ENCODE assay signal across 20 mouse cellular contexts in genomic region chr10:20459160-20459559, GRCm38 (mm10).
DNase-seq lines count a peak whose midpoint lies in the region; ATAC-seq and TF ChIP-seq lines count a peak whose summit lies in the region.
"Had no signal": no experiment of that assay in that cellular context is flagged by ENCODE, and none has a peak within 500 bp of the region (broad histone marks: within the 10 kb centered on the region; RNA-seq: fewer than 3 reads in every experiment).

No protein-coding gene starts in this region.

- peak; percentile 67 for ATAC-seq in heart, embryonic 11.5 days (replicated peaks; ENCODE audit: insufficient number of reproducible peaks, low FRiP score, low TSS enrichment)
- ATAC-seq in heart, embryonic 15.5 days (replicated peaks; ENCODE audit: insufficient number of reproducible peaks, insufficient read depth, low FRiP score, low read depth) = peak; percentile 87; the same call in 1 of the 2 replicates
- peak; percentile 89 for ATAC-seq in heart, postnatal 0 days (ENCODE audit: insufficient read depth, low read depth)
- ATAC-seq: activated CD4-positive, CD25-positive, alpha-beta regulatory T cell, adult 4 months; forebrain, embryonic 13.5 days; forebrain, postnatal 0 days; Patski had no signal

- H3K4me1 ChIP-seq in heart, embryonic 11.5 days (ENCODE audit: control insufficient read depth, insufficient read depth, low read length) = peaks cover 10% of the 10 kb centered on the region; the same call in 1 of the 2 replicates
- peaks cover 40% of the 10 kb centered on the region for H3K4me1 ChIP-seq in heart, embryonic 15.5 days (replicated peaks)
- H3K4me1 ChIP-seq in heart, postnatal 0 days (ENCODE audit: control insufficient read depth, insufficient read depth) = peaks cover 28% of the 10 kb centered on the region
- H3K4me1 ChIP-seq: forebrain, embryonic 13.5 days; hindbrain, embryonic 15.5 days had no signal

- H3K36me3 ChIP-seq in heart, embryonic 11.5 days (ENCODE audit: control insufficient read depth, insufficient read depth, low read length) = no peaks in the 10 kb centered on the region
- no peaks in the 10 kb centered on the region for H3K36me3 ChIP-seq in heart, embryonic 15.5 days
- H3K36me3 ChIP-seq in heart, postnatal 0 days (replicated peaks; ENCODE audit: control insufficient read depth, insufficient read depth, low read length) = no peaks in the 10 kb centered on the region
- H3K36me3 ChIP-seq: embryonic facial prominence, embryonic 13.5 days; hindbrain, embryonic 15.5 days had no signal

- no peak for DNase-seq in heart, adult 9 months (ENCODE audit: low spot score in 2 of 2)
- no peak for DNase-seq in heart, postnatal 25 days (ENCODE audit: low spot score)
- peak; percentile 45 for DNase-seq in heart, postnatal 0 days (ENCODE audit: low spot score)
- peak; percentile 63 for DNase-seq in heart, postnatal 4 days
- DNase-seq: adrenal gland, postnatal 14 days; cerebellum, adult 11-12 months; cerebellum, adult 9-10 months; cerebellum, postnatal 25 days; forebrain, postnatal 0 days; gastrocnemius, postnatal 14 days; kidney, adult 11 months; kidney, adult 9 months had no signal

- H3K4me3 ChIP-seq in heart, embryonic 11.5 days (ENCODE audit: low read depth, low read length) = no peak overlapping the region
- H3K4me3 ChIP-seq in heart, embryonic 15.5 days = no peak overlapping the region
- H3K4me3 ChIP-seq in heart, postnatal 0 days (ENCODE audit: low read depth, low read length) = no peak overlapping the region
- H3K4me3 ChIP-seq: embryonic facial prominence, embryonic 13.5 days; forebrain, embryonic 13.5 days; hindbrain, embryonic 15.5 days had no signal

- no peak overlapping the region for H3K27ac ChIP-seq in heart, embryonic 11.5 days (ENCODE audit: low read depth, low read length)
- H3K27ac ChIP-seq in heart, embryonic 15.5 days = peak overlapping the region; percentile 48; the same call in 1 of the 2 replicates
- H3K27ac ChIP-seq in heart, postnatal 0 days (ENCODE audit: low read depth) = no peak overlapping the region
- H3K27ac ChIP-seq: forebrain, embryonic 13.5 days; hindbrain, embryonic 15.5 days had no signal

- H3K4me2 ChIP-seq in heart, embryonic 11.5 days = no peak overlapping the region
- H3K4me2 ChIP-seq in heart, embryonic 15.5 days = no peak overlapping the region
- no peak overlapping the region for H3K4me2 ChIP-seq in heart, postnatal 0 days (ENCODE audit: low read depth, low read length)
- H3K4me2 ChIP-seq: embryonic facial prominence, embryonic 13.5 days; forebrain, embryonic 13.5 days; hindbrain, embryonic 15.5 days had no signal

- TF ChIP-seq EP300 in heart, postnatal 0 days (IDR thresholded peaks at IDR 0.05; ENCODE audit: low read depth) = peak; percentile 81

- intact Hi-C loops in heart, postnatal 25 days (cut with DNase I) = no loop called here

- no peaks in the 10 kb centered on the region for H3K9me3 ChIP-seq in heart, embryonic 11.5 days (replicated peaks; ENCODE audit: control insufficient read depth, low read length)
- H3K9me3 ChIP-seq in heart, embryonic 15.5 days (replicated peaks) = no peaks in the 10 kb centered on the region
- H3K9me3 ChIP-seq in heart, postnatal 0 days (replicated peaks; ENCODE audit: control insufficient read depth, low read length) = no peaks in the 10 kb centered on the region
- H3K9me3 ChIP-seq: embryonic facial prominence, embryonic 13.5 days; forebrain, embryonic 13.5 days; hindbrain, embryonic 15.5 days had no signal

- no peaks in the 10 kb centered on the region for H3K27me3 ChIP-seq in heart, embryonic 11.5 days (ENCODE audit: control insufficient read depth, insufficient read depth, low read length)
- H3K27me3 ChIP-seq in heart, embryonic 15.5 days = no peaks in the 10 kb centered on the region
- no peaks in the 10 kb centered on the region for H3K27me3 ChIP-seq in heart, postnatal 0 days (ENCODE audit: control insufficient read depth, insufficient read depth, low read length)
- H3K27me3 ChIP-seq: CH12.LX; embryonic facial prominence, embryonic 13.5 days; forebrain, embryonic 13.5 days; hindbrain, embryonic 15.5 days had no signal

- 25% methylated on average over 3 of the region's 3 CpGs for whole genome bisulfite sequencing in heart, embryonic 11.5 days (ENCODE audit: insufficient replicate concordance)
- WGBS in heart, embryonic 15.5 days = 21% methylated on average over 3 of the region's 3 CpGs
- WGBS in heart, postnatal 0 days = 32% methylated on average over 3 of the region's 3 CpGs

- no peak overlapping the region for H3K9ac ChIP-seq in heart, embryonic 11.5 days (ENCODE audit: low read depth, low read length)
- H3K9ac ChIP-seq in heart, embryonic 15.5 days = no peak overlapping the region
- no peak overlapping the region for H3K9ac ChIP-seq in heart, postnatal 0 days (replicated peaks; ENCODE audit: low read depth, low read length)
- H3K9ac ChIP-seq: embryonic facial prominence, embryonic 13.5 days; forebrain, embryonic 13.5 days; forebrain, postnatal 0 days; hindbrain, embryonic 15.5 days had no signal

- TF ChIP-seq CTCF in heart, postnatal 0 days (IDR thresholded peaks at IDR 0.05; ENCODE audit: low read depth) = no peak

Comparison
In these comparisons a context has a peak if more than half of its experiments do, and no peak if none do; other contexts are left out.
1. DNase-seq: peak in heart, postnatal 0 days (single experiment) and heart, postnatal 4 days (single experiment); none in heart, adult 9 months (0 of 2) and heart, postnatal 25 days (single experiment).
2. Peak in every context shown above with its lines, with median percentiles within 50 percentile points of each other: ATAC-seq.